Mouse (Mus musculus): Measurements from ENCODE around the gene Mt3.

Gene Mt3

DNA sequence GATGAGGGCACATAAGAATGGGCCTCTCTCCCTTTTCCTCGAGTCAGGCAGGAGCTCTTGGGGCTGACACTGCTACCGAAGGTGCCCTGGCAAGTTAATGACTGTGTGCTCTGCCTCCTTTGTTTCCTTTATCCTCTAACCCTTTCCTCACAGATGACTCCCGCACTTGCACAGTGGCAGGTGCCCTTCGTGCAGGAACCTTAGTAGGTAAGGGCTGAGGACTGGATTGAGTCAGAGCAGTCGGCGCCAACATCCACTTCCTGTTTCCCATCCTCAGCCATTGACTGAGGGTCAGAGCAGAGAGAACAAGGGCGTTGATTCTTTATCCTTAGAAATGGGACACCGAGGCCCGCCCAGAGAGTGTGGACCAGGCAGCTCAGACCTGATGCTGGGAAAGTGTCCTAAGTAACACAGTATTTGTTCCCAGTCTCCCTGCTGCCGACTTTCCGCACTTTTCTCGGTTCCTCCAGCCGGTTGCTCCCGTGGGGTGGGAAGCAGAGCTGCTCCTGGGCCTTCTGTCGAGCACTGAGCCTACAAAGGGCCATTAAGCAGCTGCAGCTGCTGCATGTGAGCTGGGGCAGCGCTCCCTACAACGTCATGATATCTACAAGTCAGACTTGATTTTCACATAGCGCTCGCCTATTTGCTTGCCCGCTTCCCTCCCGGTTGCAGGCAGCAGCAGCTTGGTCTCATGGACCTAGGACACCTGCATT lies 35.0 kb downstream of the Mt3 start:
- no peak for DNase-seq

DNA sequence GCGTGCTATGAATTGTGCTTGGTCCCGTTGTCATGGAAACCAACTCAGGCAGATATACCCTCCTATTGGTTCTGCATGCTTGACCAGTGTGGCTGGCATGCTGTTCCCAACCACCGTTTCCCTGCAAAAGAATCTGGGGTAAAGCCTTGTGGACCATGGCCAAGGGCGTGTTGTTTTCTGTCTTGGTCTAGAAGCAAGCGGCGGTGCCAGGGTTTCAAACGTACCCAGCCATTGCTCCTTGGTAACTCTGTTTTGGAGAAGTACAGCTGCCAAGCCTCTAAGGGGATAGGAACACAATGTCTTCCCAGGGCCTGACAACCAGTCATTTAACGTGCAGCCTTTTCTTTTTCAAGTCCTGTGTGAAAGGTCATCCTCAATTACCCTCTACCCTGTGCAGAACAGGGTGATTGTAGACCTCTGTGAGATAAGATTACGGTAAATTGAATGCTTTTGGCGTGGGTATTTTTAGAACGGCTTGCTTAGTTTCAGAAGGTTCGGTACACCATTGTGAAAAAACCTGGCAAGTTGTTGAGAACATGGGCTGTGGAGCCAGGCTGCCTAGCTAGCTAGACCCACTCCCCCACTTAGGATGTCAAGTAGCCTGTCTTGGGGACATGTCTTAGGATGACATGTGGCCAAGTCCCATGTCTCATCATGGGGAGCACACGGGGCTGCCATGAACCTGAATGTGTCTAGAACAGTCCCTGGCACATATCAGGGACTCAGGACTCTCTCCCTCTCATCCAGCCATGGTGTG lies 37.0 kb downstream of the Mt3 start:
- DNase-seq = peak; percentile 52

DNA sequence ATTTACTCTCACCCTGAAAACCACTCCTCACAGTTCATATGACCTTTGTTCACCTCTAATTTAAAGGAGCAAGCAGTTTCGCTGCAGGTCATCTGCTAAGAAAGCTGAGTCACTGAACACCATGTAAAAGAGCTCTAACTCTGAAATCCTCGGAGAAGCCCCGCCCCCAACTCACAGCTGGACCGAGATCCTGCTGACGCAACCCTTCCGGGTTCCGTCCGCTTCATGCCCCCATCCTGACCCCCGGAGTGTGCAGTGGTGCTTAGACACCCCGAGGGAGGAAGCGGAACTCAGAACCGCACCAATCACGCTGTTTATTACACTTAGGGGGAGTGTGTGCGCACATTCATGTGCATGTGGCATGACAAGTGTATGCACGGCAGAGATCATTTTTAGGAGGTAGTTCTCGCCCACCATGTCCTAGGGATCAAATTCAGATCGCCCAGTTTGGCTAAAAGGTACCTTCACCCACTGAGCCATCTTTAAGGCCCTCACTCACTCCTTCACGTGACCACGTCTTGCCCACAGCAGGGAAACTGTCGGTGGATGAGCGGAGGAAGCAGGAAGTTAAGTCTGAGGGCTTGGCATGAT lies 38.8 kb downstream of the Mt3 start:
- DNase-seq = no peak

DNA sequence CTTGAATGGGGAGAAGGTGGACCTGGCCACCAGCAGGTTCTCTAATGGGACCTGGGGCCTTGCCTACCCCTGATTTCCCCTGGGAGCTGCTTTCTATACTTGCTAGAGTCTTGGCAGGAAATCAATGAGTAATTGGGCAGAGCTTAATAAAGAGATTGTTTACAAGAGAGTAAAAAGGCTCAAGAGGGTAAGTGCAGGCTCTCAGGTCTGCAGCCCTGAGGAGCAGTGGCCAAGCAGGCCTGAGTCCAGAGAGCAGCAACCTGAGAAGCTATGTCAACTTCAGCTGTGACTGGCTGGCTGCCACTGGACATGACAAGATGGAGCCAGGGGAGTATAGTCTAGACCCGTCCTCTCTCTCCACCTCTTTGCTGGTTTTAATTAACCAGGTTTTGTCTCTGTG lies 40.5 kb downstream of the Mt3 start:
- no peak for DNase-seq

DNA sequence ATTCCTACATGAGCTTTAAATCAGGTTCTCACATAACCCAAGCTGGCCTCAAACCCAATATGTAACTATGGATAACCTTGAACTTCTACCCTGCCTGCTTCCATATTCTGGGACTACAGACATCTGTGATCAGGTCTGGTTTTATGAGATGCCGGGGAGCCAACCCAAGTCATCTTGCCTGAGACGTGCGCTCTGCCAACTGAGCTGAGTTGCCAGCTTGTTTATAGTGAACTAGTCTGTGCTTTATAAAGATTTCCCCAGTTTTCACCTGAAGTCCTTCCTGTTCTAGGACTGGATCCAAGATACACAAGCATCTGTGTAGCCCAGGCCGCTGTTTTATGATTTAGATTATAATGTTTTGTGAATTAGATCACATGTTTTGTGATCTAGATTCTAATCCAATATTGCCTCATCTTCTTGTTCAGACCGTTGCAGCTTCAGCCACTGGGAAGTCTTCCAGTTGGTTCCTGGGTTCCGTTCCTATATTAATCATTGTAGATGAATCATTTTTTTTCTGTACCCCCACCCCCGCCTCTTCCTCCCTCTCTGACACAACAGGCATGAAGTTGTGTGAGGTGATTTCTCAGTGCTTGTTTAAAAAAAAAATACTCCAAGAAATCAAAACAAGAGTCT lies 42.3 kb downstream of the Mt3 start:
- DNase-seq = no peak

DNA sequence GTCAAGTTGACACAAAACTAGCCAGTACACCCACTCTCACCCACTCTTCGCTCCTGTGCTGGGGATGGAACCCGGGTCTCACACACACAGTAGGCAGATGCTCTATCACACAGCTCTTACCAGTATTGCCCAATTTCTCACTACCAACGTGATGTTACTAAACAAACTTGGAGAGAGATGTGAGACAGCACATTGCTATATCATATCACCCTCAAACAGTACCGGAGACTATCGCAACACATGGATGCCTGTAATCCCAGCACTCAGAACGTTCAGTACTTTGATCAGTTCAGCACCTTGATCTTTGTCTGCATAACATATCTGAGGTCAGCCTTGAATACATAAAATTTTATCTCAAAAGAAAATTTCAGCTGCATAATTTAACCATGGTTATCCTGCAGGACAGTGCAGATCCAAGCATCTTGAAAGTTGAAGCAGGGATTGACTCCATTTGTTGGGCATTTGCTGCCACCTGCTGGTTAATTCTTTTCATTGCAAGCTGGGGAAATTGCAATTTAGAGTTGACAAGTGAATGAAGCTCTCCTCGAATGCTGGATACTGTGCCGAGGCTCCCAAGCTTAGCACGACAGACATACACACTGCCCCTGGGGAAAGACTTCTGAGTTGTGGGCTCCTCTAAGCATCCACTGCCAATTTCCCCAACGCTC lies 46.9 kb downstream of the Mt3 start:
- DNase-seq = no peak

Measured in right cerebral cortex, postnatal 14 days (tissue).